Mouse (Mus musculus) stomach, postnatal 0 days (tissue): ENCODE measurements at regions not wholly inside any gene's neighbourhood (a gene's known extent, or its start where the extent isn't known, plus 50 kb on each side); places are given as distances from the start of the nearest gene placed in this dataset.

Experiments used
- CTCF ChIP-seq: IDR thresholded peaks from 2 replicates; pipeline ENCODE4 v1.5.1; 2016; ENCODE audit warnings: antibody characterized with exemption, low read depth, mild to moderate bottlenecking, moderate library complexity
- EP300 ChIP-seq: optimal IDR thresholded peaks from 2 replicates; pipeline ENCODE3; 2016; ENCODE audit warnings: antibody characterized with exemption

- no peak for TF ChIP-seq EP300
- no peak for TF ChIP-seq CTCF
Measured at GRCm38 (mm10) chr13:93560282-93560681, 60.7 kb upstream of the Jmy start.
